ENCODE assay signal across 9 mouse cellular contexts in the genomic region with DNA sequence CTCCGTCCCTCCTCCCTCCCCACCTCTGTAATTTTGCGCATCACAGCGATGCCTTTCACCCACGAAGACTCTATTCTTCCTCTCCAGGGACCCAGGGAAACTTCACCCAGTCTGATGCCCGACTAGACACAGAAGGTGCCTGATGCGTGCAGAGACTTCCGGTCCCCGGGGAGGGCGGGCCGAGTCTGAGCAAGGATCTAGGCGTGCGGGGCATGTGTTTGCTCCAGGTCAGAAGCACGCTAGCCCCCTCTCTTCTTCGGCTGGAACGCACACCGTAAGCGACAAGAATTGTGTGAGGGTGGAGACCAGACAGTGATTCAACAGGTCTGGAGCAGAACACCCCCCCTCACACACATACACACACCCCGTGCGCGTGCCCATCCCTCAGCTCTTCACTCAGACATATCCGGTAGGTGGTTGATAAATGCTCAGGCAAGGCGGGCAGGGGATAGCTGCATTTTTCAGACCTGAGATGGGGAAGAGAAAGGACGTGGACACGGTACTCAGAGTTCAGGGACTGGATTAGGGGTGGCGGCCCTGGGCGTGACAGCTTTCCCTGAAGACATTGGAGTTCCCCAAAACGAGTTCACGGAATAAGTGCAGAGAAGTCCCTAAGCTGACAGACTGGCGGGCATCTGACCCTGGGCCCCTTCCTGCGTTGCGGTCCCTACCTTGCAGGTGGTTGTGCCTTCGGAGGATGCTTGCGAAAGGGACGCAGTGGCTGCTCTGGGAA. TPM values are rescaled to one million over a fixed set of nuclear protein-coding genes. Genes with fewer than 3 reads are reported as not detected.
DNase-seq lines count a peak whose midpoint lies in the region; ATAC-seq and TF ChIP-seq lines count a peak whose summit lies in the region.
"Had no signal": no experiment of that assay in that cellular context is flagged by ENCODE, and none has a peak within 500 bp of the region (broad histone marks: within the 10 kb centered on the region; RNA-seq: fewer than 3 reads in every experiment).

No protein-coding gene starts in this region.

- H3K4me2 ChIP-seq in heart, embryonic 15.5 days, result peak overlapping the region; percentile 92
- H3K4me2 ChIP-seq in limb, embryonic 15.5 days, result peak overlapping the region; percentile 88
- H3K4me2 ChIP-seq in midbrain, postnatal 0 days (ENCODE audit: low read depth, low read length, poor library complexity, severe bottlenecking), result peak overlapping the region; percentile 38

- H3K36me3 ChIP-seq in heart, embryonic 15.5 days, result peaks cover 23% of the 10 kb centered on the region
- H3K36me3 ChIP-seq in limb, embryonic 15.5 days, result peaks cover 32% of the 10 kb centered on the region
- H3K36me3 ChIP-seq in midbrain, postnatal 0 days (ENCODE audit: insufficient read depth, low read length), result peaks cover 35% of the 10 kb centered on the region

- TF ChIP-seq POLR2A in cerebellum, adult 2 months (IDR thresholded peaks at IDR 0.05; ENCODE audit: borderline replicate concordance, insufficient read depth, low read length), result no peak

- H3K27ac ChIP-seq in cerebellum, adult 2 months (ENCODE audit: insufficient read depth, low read length), result no peak overlapping the region
- peak overlapping the region; percentile 45; the same call in 1 of the 2 replicates for H3K27ac ChIP-seq in heart, embryonic 15.5 days
- H3K27ac ChIP-seq in limb, embryonic 15.5 days, result peak overlapping the region; percentile 34; the same call in 1 of the 2 replicates
- H3K27ac ChIP-seq in midbrain, postnatal 0 days (ENCODE audit: low read depth, low read length), result no peak overlapping the region

- DNase-seq in cerebellum, adult 2 months, result no peak
- no peak for DNase-seq in cerebellum, adult 9-10 months
- peak; percentile 28 for DNase-seq in adipocyte (ENCODE audit: low spot score)
- no peak for DNase-seq in midbrain, postnatal 0 days (ENCODE audit: low spot score)
- peak; percentile 77 for DNase-seq in thymus, postnatal 25 days
- DNase-seq in left cerebral cortex, postnatal 36 days (ENCODE audit: low spot score in 2 of 2), result no peak

- ATAC-seq in heart, embryonic 15.5 days (replicated peaks; ENCODE audit: insufficient number of reproducible peaks, insufficient read depth, low FRiP score, low read depth), result 0 out of 2 replicates have a peak, but pooled peaks have one; percentile 8
- ATAC-seq in limb, embryonic 15.5 days (ENCODE audit: insufficient number of reproducible peaks, low FRiP score, low TSS enrichment, low read depth), result no peak
- no peak for ATAC-seq in midbrain, postnatal 0 days (ENCODE audit: low FRiP score)
- ATAC-seq: Patski had no signal

- H3K27me3 ChIP-seq in cerebellum, adult 2 months (ENCODE audit: control insufficient read depth, insufficient read depth, low read length), result no peaks in the 10 kb centered on the region
- no peaks in the 10 kb centered on the region for H3K27me3 ChIP-seq in heart, embryonic 15.5 days
- no peaks in the 10 kb centered on the region for H3K27me3 ChIP-seq in limb, embryonic 15.5 days
- 0 out of 2 replicates have a peak, but pooled peaks cover 4% of the 10 kb centered on the region for H3K27me3 ChIP-seq in midbrain, postnatal 0 days (ENCODE audit: insufficient read depth, low read length)
- H3K27me3 ChIP-seq: Patski had no signal

- 11% methylated on average over 34 of the region's 34 CpGs for WGBS in cerebellum, adult 2 months
- WGBS in heart, embryonic 15.5 days, result 2% methylated on average over 34 of the region's 34 CpGs
- 2% methylated on average over 34 of the region's 34 CpGs for WGBS in limb, embryonic 15.5 days
- 5% methylated on average over 34 of the region's 34 CpGs for WGBS in midbrain, postnatal 0 days

- peak overlapping the region; percentile 65 for H3K9ac ChIP-seq in heart, embryonic 15.5 days
- peak overlapping the region; percentile 39 for H3K9ac ChIP-seq in limb, embryonic 15.5 days
- H3K9ac ChIP-seq in midbrain, postnatal 0 days (replicated peaks; ENCODE audit: low read length, poor library complexity, severe bottlenecking), result peak overlapping the region; percentile 44; the same call in 1 of the 2 replicates

- TF ChIP-seq CTCF in cerebellum, adult 2 months (IDR thresholded peaks at IDR 0.05; ENCODE audit: borderline replicate concordance, insufficient read depth, low read depth, low read length), result no peak
- TF ChIP-seq CTCF in midbrain, postnatal 0 days (IDR thresholded peaks at IDR 0.05), result no peak

- peak overlapping the region; percentile 35 for H3K4me3 ChIP-seq in cerebellum, adult 2 months (replicated peaks; ENCODE audit: insufficient read depth, low read depth, low read length)
- peak overlapping the region; percentile 52 for H3K4me3 ChIP-seq in heart, embryonic 15.5 days
- peak overlapping the region; percentile 44 for H3K4me3 ChIP-seq in limb, embryonic 15.5 days
- H3K4me3 ChIP-seq in midbrain, postnatal 0 days (ENCODE audit: low read depth, low read length), result peak overlapping the region; percentile 22

- H3K9me3 ChIP-seq in heart, embryonic 15.5 days (replicated peaks), result no peaks in the 10 kb centered on the region
- no peaks in the 10 kb centered on the region for H3K9me3 ChIP-seq in limb, embryonic 15.5 days
- H3K9me3 ChIP-seq in midbrain, postnatal 0 days (ENCODE audit: low read length), result no peaks in the 10 kb centered on the region

- peaks cover 15% of the 10 kb centered on the region for H3K4me1 ChIP-seq in cerebellum, adult 2 months (ENCODE audit: control insufficient read depth, insufficient read depth, low read length)
- H3K4me1 ChIP-seq in heart, embryonic 15.5 days (replicated peaks), result peaks cover 30% of the 10 kb centered on the region
- H3K4me1 ChIP-seq in limb, embryonic 15.5 days, result peaks cover 32% of the 10 kb centered on the region
- no peaks in the 10 kb centered on the region; the same call in 1 of the 2 replicates for H3K4me1 ChIP-seq in midbrain, postnatal 0 days (ENCODE audit: insufficient read depth, low read length)

- intact Hi-C loops in left cerebral cortex, postnatal 36 days (cut with DNase I), result loop anchor here (5.0 kb wide), 1 partner anchor 76 kb away; no protein-coding TSS in a partner anchor

RNA-seq across cellular contexts. Expression of a gene that starts 5.3 kb away (rescaled TPM):
- polyA plus RNA-seq in cerebellum, adult 2 months (2012; rRNA removed), result 81.1 and 83.4 TPM in 2 replicates
- polyA plus RNA-seq in heart, embryonic 15.5 days (2015; fragmentation: Nextera tagmentation; extraction: Ambion mirVana), result 43.0 and 45.2 TPM in 2 replicates
- polyA plus RNA-seq in limb, embryonic 15.5 days (2015; fragmentation: Nextera tagmentation; extraction: Ambion mirVana), result 41.9 and 46.1 TPM in 2 replicates
- total RNA-seq in midbrain, postnatal 0 days (2014; rRNA removed), result 27.8 and 29.2 TPM in 2 replicates
- 43.7 and 45.8 TPM in 2 replicates for polyA plus RNA-seq in midbrain, postnatal 0 days (2015; fragmentation: Nextera tagmentation; extraction: Ambion mirVana)
- total RNA-seq in left cerebral cortex, postnatal 36 days (2021), result 10 to 100 TPM; 33.9 to 41.5 TPM

RNA-seq across cellular contexts. Expression of a gene that starts 10.5 kb away (rescaled TPM):
- 150 and 158 TPM in 2 replicates for polyA plus RNA-seq in cerebellum, adult 2 months (2012; rRNA removed)
- polyA plus RNA-seq in heart, embryonic 15.5 days (2015; fragmentation: Nextera tagmentation; extraction: Ambion mirVana), result 28.0 and 45.8 TPM in 2 replicates
- polyA plus RNA-seq in limb, embryonic 15.5 days (2015; fragmentation: Nextera tagmentation; extraction: Ambion mirVana), result 85.8 and 91.4 TPM in 2 replicates
- 141 and 159 TPM in 2 replicates for total RNA-seq in midbrain, postnatal 0 days (2014; rRNA removed)
- 102 and 113 TPM in 2 replicates for polyA plus RNA-seq in midbrain, postnatal 0 days (2015; fragmentation: Nextera tagmentation; extraction: Ambion mirVana)
- total RNA-seq in left cerebral cortex, postnatal 36 days (2021), result 100 to 1,000 TPM; 152 to 164 TPM

RNA-seq across cellular contexts. Expression of a gene that starts 11.5 kb away (rescaled TPM):
- polyA plus RNA-seq in cerebellum, adult 2 months (2012; rRNA removed), result 1,156 and 1,176 TPM in 2 replicates
- polyA plus RNA-seq in heart, embryonic 15.5 days (2015; fragmentation: Nextera tagmentation; extraction: Ambion mirVana), result 21.0 and 25.5 TPM in 2 replicates
- polyA plus RNA-seq in limb, embryonic 15.5 days (2015; fragmentation: Nextera tagmentation; extraction: Ambion mirVana), result 17.1 and 19.4 TPM in 2 replicates
- 649 and 670 TPM in 2 replicates for total RNA-seq in midbrain, postnatal 0 days (2014; rRNA removed)
- 726 and 813 TPM in 2 replicates for polyA plus RNA-seq in midbrain, postnatal 0 days (2015; fragmentation: Nextera tagmentation; extraction: Ambion mirVana)
- total RNA-seq in left cerebral cortex, postnatal 36 days (2021), result 100 to 1,000 TPM; 824 to 964 TPM

RNA-seq across cellular contexts. Expression of a gene that starts 38.9 kb away (rescaled TPM):
- 69.5 and 70.4 TPM in 2 replicates for polyA plus RNA-seq in cerebellum, adult 2 months (2012; rRNA removed)
- 5.0 and 11.1 TPM in 2 replicates for polyA plus RNA-seq in heart, embryonic 15.5 days (2015; fragmentation: Nextera tagmentation; extraction: Ambion mirVana)
- polyA plus RNA-seq in limb, embryonic 15.5 days (2015; fragmentation: Nextera tagmentation; extraction: Ambion mirVana), result 13.8 and 14.4 TPM in 2 replicates
- 33.2 and 34.1 TPM in 2 replicates for total RNA-seq in midbrain, postnatal 0 days (2014; rRNA removed)
- polyA plus RNA-seq in midbrain, postnatal 0 days (2015; fragmentation: Nextera tagmentation; extraction: Ambion mirVana), result 20.2 and 24.0 TPM in 2 replicates
- total RNA-seq in left cerebral cortex, postnatal 36 days (2021), result 100 to 1,000 TPM; 312 to 338 TPM

RNA-seq across cellular contexts. Expression of a gene that starts 42.2 kb away (rescaled TPM):
- polyA plus RNA-seq in cerebellum, adult 2 months (2012; rRNA removed), result 1.8 and 1.9 TPM in 2 replicates
- 0.15 and 0.53 TPM in 2 replicates for polyA plus RNA-seq in heart, embryonic 15.5 days (2015; fragmentation: Nextera tagmentation; extraction: Ambion mirVana)
- polyA plus RNA-seq in limb, embryonic 15.5 days (2015; fragmentation: Nextera tagmentation; extraction: Ambion mirVana), result 0.13 and 0.35 TPM in 2 replicates
- not detected in 2 replicates for total RNA-seq in midbrain, postnatal 0 days (2014; rRNA removed)
- not detected in 2 replicates for polyA plus RNA-seq in midbrain, postnatal 0 days (2015; fragmentation: Nextera tagmentation; extraction: Ambion mirVana)
- total RNA-seq in left cerebral cortex, postnatal 36 days (2021), result 1 to 10 TPM in 1 of 2 experiments, under 1 TPM in 1; 0.86 to 1.1 TPM

Comparison
In these comparisons a context has a peak if more than half of its experiments do, and no peak if none do; other contexts are left out.
1. DNase-seq: peak in adipocyte (single experiment) and thymus, postnatal 25 days (single experiment); none in cerebellum, adult 2 months (0 of 2), cerebellum, adult 9-10 months (single experiment), midbrain, postnatal 0 days (single experiment) and left cerebral cortex, postnatal 36 days (0 of 2).
2. H3K27ac ChIP-seq: peak in heart, embryonic 15.5 days (single experiment) and limb, embryonic 15.5 days (single experiment); none in cerebellum, adult 2 months (single experiment) and midbrain, postnatal 0 days (single experiment).
3. H3K4me2 ChIP-seq: peak in every context shown above with its lines; median percentile 92 in heart, embryonic 15.5 days; 88 in limb, embryonic 15.5 days; 38 in midbrain, postnatal 0 days.
4. RNA of a gene that starts 11.5 kb away (polyA plus RNA-seq): 1,156 to 1,176 TPM in cerebellum, adult 2 months and 726 to 813 TPM in midbrain, postnatal 0 days; 21.0 to 25.5 TPM in heart, embryonic 15.5 days and 17.1 to 19.4 TPM in limb, embryonic 15.5 days; every median in the first group is over 10 times any median in the second.
5. Peak in every context shown above with its lines, with median percentiles within 50 percentile points of each other: H3K4me3 ChIP-seq and H3K9ac ChIP-seq.